Mouse (Mus musculus) forebrain, embryonic 15.5 days (tissue): ENCODE measurements at regions not wholly inside any gene's neighbourhood (a gene's known extent, or its start where the extent isn't known, plus 50 kb on each side); places are given as distances from the start of the nearest gene placed in this dataset.

Experiments
- ATAC-seq: fragments of 200-750 bp; cut with Nextera tagmentation; replicated peaks from 2 replicates; pipeline ENCODE4 v1.8.0; 2017; ENCODE audit warnings: mild to moderate bottlenecking, moderate TSS enrichment, moderate library complexity
- H3K27ac ChIP-seq: fragments of 300-500 bp; sonication (generic); replicated peaks from 2 replicates; pipeline ENCODE4 v1.5.1; 2015; ENCODE audit warnings: mild to moderate bottlenecking, inconsistent platforms
- H3K27me3 ChIP-seq: fragments of 300-500 bp; sonication (generic); 2 replicates; pipeline ENCODE4 v1.6.1; 2015; ENCODE audit warnings: inconsistent platforms
- H3K36me3 ChIP-seq: fragments of 300-500 bp; sonication (generic); 2 replicates; pipeline ENCODE4 v1.6.1; 2015; ENCODE audit warnings: mild to moderate bottlenecking, inconsistent platforms
- H3K4me1 ChIP-seq: fragments of 300-500 bp; sonication (generic); 2 replicates; pipeline ENCODE4 v1.6.1; 2015; ENCODE audit warnings: inconsistent platforms
- H3K4me2 ChIP-seq: fragments of 300-500 bp; sonication (generic); replicated peaks from 2 replicates; pipeline ENCODE4 v1.6.1; 2015; ENCODE audit warnings: mild to moderate bottlenecking, inconsistent platforms
- H3K4me3 ChIP-seq: fragments of 300-500 bp; sonication (generic); 2 replicates; pipeline ENCODE4 v1.5.1; 2015; ENCODE audit warnings: mild to moderate bottlenecking, inconsistent platforms
- H3K9ac ChIP-seq: fragments of 300-500 bp; sonication (generic); replicated peaks from 2 replicates; pipeline ENCODE4 v1.6.1; 2015; ENCODE audit warnings: mild to moderate bottlenecking, inconsistent platforms
- H3K9me3 ChIP-seq: fragments of 300-500 bp; sonication (generic); 2 replicates; pipeline ENCODE4 v1.6.1; 2016; ENCODE audit warnings: inconsistent platforms
- whole genome bisulfite sequencing: fragments of 180-500 bp; shearing (Covaris S2); methylation state at CpG from one replicate; pipeline ENCODE4 v1.1.7; 2015; ENCODE audit warnings: mixed read lengths; 5-methylcytosine and 5-hydroxymethylcytosine counted together

DNA sequence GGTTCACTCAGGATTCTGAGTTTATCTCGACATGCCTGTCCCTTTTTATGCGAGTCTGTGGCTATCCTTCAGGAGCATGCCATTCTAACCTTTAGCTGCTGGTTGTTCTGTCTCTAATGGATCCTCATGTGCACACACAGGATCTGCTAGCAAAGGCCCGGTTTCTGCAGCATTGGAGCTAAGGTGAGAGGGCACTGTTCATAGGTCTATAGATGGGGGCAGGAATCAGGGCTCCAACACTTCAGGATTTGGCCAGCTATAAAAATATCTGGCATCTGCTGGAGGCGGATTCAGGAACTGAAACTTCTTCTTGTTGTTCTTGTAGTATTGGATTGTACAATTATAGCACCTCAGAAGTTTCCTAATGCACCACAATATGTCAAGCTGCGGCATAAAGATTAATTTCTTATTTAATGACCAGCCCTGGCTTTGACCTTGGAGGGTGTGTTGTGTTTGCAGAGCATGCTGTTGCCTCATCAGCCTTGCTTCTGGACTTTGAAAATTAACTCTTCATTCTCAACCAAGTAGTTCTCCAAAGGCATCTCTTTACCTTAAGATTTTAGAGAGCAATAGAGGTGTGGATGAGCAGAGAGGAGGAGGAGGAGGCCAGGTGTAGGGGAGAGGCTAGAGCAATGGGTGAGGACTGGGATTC, 104.4 kb upstream of the Shh start:
- H3K4me2 ChIP-seq, result no peak overlapping the region
- 89% methylated on average over 5 of the region's 5 CpGs for WGBS
- H3K4me3 ChIP-seq, result no peak overlapping the region
- no peak for ATAC-seq
- no peak overlapping the region for H3K27ac ChIP-seq
- H3K36me3 ChIP-seq, result no peaks in the 10 kb centered on the region
- no peaks in the 10 kb centered on the region for H3K4me1 ChIP-seq
- H3K9ac ChIP-seq, result no peak overlapping the region
- no peaks in the 10 kb centered on the region for H3K27me3 ChIP-seq
- H3K9me3 ChIP-seq, result no peaks in the 10 kb centered on the region

DNA sequence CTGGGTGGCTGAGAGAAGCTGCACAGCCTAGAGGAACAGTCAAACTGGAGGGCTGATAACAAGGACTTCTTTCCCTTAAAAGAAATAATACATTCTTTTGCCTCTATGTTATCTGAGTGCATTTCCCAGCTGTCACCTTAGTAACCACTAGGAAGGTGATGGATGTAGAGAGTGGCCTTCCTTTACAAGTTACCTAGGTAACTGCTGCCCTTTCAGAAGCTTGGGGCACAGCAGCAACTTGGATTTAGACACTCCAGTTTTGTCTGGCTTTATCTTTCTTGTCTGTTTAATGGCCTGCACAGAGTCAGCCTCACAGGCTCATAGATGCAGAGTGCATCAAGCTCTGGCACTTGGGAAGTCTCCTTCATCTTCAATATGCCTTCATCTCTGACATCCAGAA, 101.4 kb upstream of the Shh start:
- Histone ChIP-seq H3K9me3 (no peaks in the 10 kb centered on the region), H3K4me1 (no peaks in the 10 kb centered on the region), H3K27ac (no peak overlapping the region), H3K9ac (no peak overlapping the region), H3K36me3 (no peaks in the 10 kb centered on the region), H3K4me2 (no peak overlapping the region), H3K4me3 (no peak overlapping the region), H3K27me3 (no peaks in the 10 kb centered on the region)
- ATAC-seq, result no peak

- Histone ChIP-seq H3K9ac (no peak overlapping the region), H3K9me3 (no peaks in the 10 kb centered on the region), H3K4me1 (no peaks in the 10 kb centered on the region), H3K4me2 (no peak overlapping the region), H3K36me3 (no peaks in the 10 kb centered on the region), H3K27me3 (no peaks in the 10 kb centered on the region), H3K27ac (no peak overlapping the region), H3K4me3 (no peak overlapping the region)
- ATAC-seq, result no peak
- WGBS, result 74% methylated on average over 5 of the region's 5 CpGs
Observed at GRCm38 (mm10) chr5:28567341-28567905, 100.4 kb upstream of the Shh start.

GRCm38 (mm10) chr5:28563401-28563800, 96.3 kb upstream of the Shh start:
- ATAC-seq, result no peak
- H3K4me2 ChIP-seq, result no peak overlapping the region
- H3K27me3 ChIP-seq, result no peaks in the 10 kb centered on the region
- H3K4me3 ChIP-seq, result no peak overlapping the region
- H3K36me3 ChIP-seq, result no peaks in the 10 kb centered on the region
- no peaks in the 10 kb centered on the region for H3K4me1 ChIP-seq
- 23% methylated on average over 3 of the region's 3 CpGs for WGBS
- no peak overlapping the region for H3K27ac ChIP-seq
- H3K9ac ChIP-seq, result no peak overlapping the region
- H3K9me3 ChIP-seq, result no peaks in the 10 kb centered on the region

DNA sequence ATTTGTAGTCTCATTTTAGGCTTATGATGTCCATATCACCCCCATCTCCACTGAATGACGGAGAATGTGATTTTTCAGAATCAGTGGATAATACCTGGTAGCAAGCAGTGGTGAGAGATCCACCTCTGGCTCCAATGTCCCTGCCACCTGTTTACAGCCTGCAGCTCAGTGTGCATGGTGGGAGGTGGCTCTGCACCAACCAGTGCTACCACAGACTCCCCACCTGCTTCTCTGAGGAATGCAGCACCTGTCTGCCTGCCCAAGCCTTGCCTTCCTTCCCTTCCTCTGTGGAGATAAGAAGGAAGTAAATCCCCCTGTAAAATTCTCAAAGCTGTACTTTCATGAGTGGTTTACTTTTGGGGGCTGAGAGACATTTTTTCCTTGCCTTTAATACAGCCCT, 95.9 kb upstream of the Shh start:
- H3K36me3 ChIP-seq, result no peaks in the 10 kb centered on the region
- H3K4me1 ChIP-seq, result no peaks in the 10 kb centered on the region
- ATAC-seq, result no peak
- H3K27ac ChIP-seq, result no peak overlapping the region
- H3K9me3 ChIP-seq, result no peaks in the 10 kb centered on the region
- H3K4me3 ChIP-seq, result no peak overlapping the region
- no peak overlapping the region for H3K9ac ChIP-seq
- WGBS, result 97% methylated on average over 1 of the region's 1 CpGs
- no peak overlapping the region for H3K4me2 ChIP-seq
- H3K27me3 ChIP-seq, result no peaks in the 10 kb centered on the region

GRCm38 (mm10) chr5:28553543-28553942, 86.5 kb upstream of the Shh start:
- no peak for ATAC-seq
- Histone ChIP-seq H3K27me3 (no peaks in the 10 kb centered on the region), H3K27ac (no peak overlapping the region), H3K4me2 (no peak overlapping the region), H3K36me3 (no peaks in the 10 kb centered on the region), H3K4me3 (no peak overlapping the region), H3K9ac (no peak overlapping the region), H3K4me1 (no peaks in the 10 kb centered on the region), H3K9me3 (no peaks in the 10 kb centered on the region)
- WGBS, result 80% methylated on average over 2 of the region's 2 CpGs

GRCm38 (mm10) chr5:28530202-28530855, 63.3 kb upstream of the Shh start:
- no peaks in the 10 kb centered on the region for H3K36me3 ChIP-seq
- H3K27ac ChIP-seq, result no peak overlapping the region
- no peaks in the 10 kb centered on the region for H3K27me3 ChIP-seq
- H3K9me3 ChIP-seq, result no peaks in the 10 kb centered on the region
- H3K4me2 ChIP-seq, result no peak overlapping the region
- H3K4me3 ChIP-seq, result no peak overlapping the region
- WGBS, result 32% methylated on average over 6 of the region's 6 CpGs
- H3K4me1 ChIP-seq, result no peaks in the 10 kb centered on the region
- ATAC-seq, result no peak
- H3K9ac ChIP-seq, result no peak overlapping the region

DNA sequence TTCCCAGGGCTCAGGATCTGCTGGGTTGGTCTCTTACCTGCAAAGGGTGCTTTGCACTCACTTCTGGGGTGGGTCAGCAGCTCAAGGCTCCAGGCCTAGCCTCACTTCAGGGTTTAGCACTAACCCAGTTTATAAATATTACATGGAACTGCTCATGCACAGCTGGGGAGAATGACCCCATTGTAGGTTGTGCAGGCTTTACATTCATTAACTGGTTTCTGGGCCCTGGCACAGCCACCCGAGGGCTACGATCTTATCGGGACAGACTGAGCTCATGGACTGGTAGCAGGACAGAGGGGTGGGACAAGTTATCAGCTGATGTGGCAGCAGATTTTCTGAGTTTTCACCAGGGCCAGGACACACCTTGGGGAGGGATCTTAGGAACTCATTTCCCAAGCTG, 59.4 kb upstream of the Shh start:
- ATAC-seq, result no peak
- Histone ChIP-seq H3K36me3 (no peaks in the 10 kb centered on the region), H3K27me3 (no peaks in the 10 kb centered on the region), H3K4me1 (peaks cover 1% of the 10 kb centered on the region), H3K9ac (no peak overlapping the region), H3K27ac (no peak overlapping the region), H3K4me3 (no peak overlapping the region), H3K4me2 (no peak overlapping the region), H3K9me3 (no peaks in the 10 kb centered on the region)
- 72% methylated on average over 3 of the region's 3 CpGs for WGBS

DNA sequence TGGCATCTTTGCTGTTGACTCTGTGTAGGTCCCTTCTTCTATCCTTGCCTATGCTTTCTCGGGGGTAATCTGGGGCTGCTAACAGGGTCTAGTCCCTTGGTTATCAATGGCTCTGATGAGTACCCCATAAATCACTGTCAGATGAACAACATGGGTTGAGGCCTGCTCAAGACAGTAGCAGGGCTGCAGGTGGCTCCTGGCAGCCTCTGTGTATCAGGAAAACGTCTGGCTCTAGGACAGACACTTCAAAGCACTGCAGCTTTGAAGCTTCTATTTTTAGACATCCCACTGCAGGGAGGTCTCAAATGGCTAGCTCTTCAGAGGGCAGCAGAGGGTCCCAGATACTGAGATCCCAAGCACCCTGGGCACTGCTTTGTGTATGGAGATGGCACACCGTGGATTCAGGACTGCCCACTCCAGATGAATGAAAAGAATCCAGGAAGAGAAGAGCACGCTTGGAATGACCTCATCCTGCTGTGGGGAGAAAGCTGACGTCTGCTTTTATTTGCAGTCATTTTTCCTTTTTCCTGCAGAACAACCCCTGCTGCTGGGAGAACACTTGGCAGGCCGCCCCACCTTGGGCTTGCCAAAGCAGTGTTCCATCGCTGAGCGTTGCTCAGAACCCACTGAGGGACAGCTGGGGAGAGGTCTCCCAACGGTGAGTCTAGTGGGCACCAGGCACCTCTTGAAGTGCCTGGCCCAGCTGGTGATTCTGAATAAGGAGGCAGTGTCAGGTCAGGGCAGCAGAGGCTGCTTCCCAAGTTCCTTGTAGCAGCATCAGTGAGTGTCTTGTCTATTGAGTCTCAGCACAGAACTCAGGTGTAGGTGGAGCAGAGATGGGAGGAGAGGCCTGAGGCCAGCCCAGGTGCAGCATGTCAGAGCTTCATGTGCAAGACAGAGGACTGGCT, 54.0 kb upstream of the Shh start:
- Histone ChIP-seq H3K9me3 (no peaks in the 10 kb centered on the region), H3K4me2 (no peak overlapping the region), H3K27me3 (no peaks in the 10 kb centered on the region), H3K4me1 (peaks cover 10% of the 10 kb centered on the region), H3K36me3 (no peaks in the 10 kb centered on the region), H3K27ac (peak overlapping the region; percentile 16; the same call in 1 of the 2 replicates), H3K4me3 (no peak overlapping the region), H3K9ac (no peak overlapping the region)
- 23% methylated on average over 9 of the region's 9 CpGs for WGBS
- ATAC-seq, result peak; percentile 79

GRCm38 (mm10) chr5:28519059-28519543, 52.0 kb upstream of the Shh start:
- WGBS, result 90% methylated on average over 3 of the region's 3 CpGs
- no peaks in the 10 kb centered on the region for H3K27me3 ChIP-seq
- no peak for ATAC-seq
- H3K4me2 ChIP-seq, result no peak overlapping the region
- no peak overlapping the region for H3K27ac ChIP-seq
- no peaks in the 10 kb centered on the region for H3K9me3 ChIP-seq
- H3K4me1 ChIP-seq, result peaks cover 10% of the 10 kb centered on the region
- no peaks in the 10 kb centered on the region for H3K36me3 ChIP-seq
- H3K9ac ChIP-seq, result no peak overlapping the region
- H3K4me3 ChIP-seq, result no peak overlapping the region
